Mouse (Mus musculus) CH12F3 (cell line): ENCODE data around the gene Trmt10c.
"Not testable (repeated sequence)": the region's sequence is repeated elsewhere in the genome, so short reads cannot be mapped to it uniquely, and the experiment has no call there.

ENCODE experiments used
- in situ Hi-C: fragments of 300-500 bp; cut with MboI; formaldehyde crosslinking; loops from 2 replicates; pipeline ENCODE4 v1.14.3; 2020; ENCODE audit warnings: low sequenced_read_pairs

Gene Trmt10c

GRCm38 (mm10) chr16:56055911-56056310, 18.3 kb upstream of the Trmt10c start:
- in situ Hi-C loops: no loop called here

- in situ Hi-C loops: not testable (repeated sequence)
Measured at GRCm38 (mm10) chr16:56048038-56048437, 10.4 kb upstream of the Trmt10c start, which contains the start of gene Senp7. Gene Senp7 (plus strand): TSS chr16:56048338.

GRCm38 (mm10) chr16:56038090-56038489, 471 bp upstream of the Trmt10c start:
- in situ Hi-C loops: no loop called here

- in situ Hi-C loops: no loop called here
Measured at GRCm38 (mm10) chr16:56036501-56036900, 1.1 kb downstream of the Trmt10c start.

- in situ Hi-C loops: no loop called here
Measured at GRCm38 (mm10) chr16:56034566-56034965, 3.1 kb downstream of the Trmt10c start.

GRCm38 (mm10) chr16:56029661-56030082, 7.9 kb downstream of the Trmt10c start, which contains the start of gene Pcnp:
Gene Pcnp (minus strand): TSS chr16:56029739.
- in situ Hi-C loops: no loop called here

GRCm38 (mm10) chr16:56028722-56029551, 8.7 kb downstream of the Trmt10c start:
- in situ Hi-C loops: no loop called here

- in situ Hi-C loops: no loop called here
Measured at GRCm38 (mm10) chr16:56027854-56028629, 9.6 kb downstream of the Trmt10c start.

- in situ Hi-C loops: no loop called here
Measured at GRCm38 (mm10) chr16:56019660-56020059, 18.0 kb downstream of the Trmt10c start.

- in situ Hi-C loops: no loop called here
Measured at GRCm38 (mm10) chr16:56014076-56014475, 23.5 kb downstream of the Trmt10c start.

- in situ Hi-C loops: no loop called here
Measured at GRCm38 (mm10) chr16:56012789-56013743, 24.6 kb downstream of the Trmt10c start.

- in situ Hi-C loops: no loop called here
Measured at GRCm38 (mm10) chr16:56008862-56009261, 28.8 kb downstream of the Trmt10c start.

GRCm38 (mm10) chr16:56006798-56007197, 30.8 kb downstream of the Trmt10c start:
- in situ Hi-C loops: no loop called here

GRCm38 (mm10) chr16:55994235-55994634, 43.4 kb downstream of the Trmt10c start:
- in situ Hi-C loops: no loop called here

GRCm38 (mm10) chr16:55990311-55990710, 47.3 kb downstream of the Trmt10c start:
- in situ Hi-C loops: no loop called here

- in situ Hi-C loops: no loop called here
Measured at GRCm38 (mm10) chr16:55986001-55986400, 51.6 kb downstream of the Trmt10c start.
